Mouse (Mus musculus): ENCODE measurements around the gene Zfp865. TPM values are rescaled to one million over a fixed set of nuclear protein-coding genes. Genes with fewer than 3 reads are reported as not detected.
A peak's percentile ranks its signal among the peaks of the same experiment; 100 is the strongest.
"Not testable (repeated sequence)": the region's sequence is repeated elsewhere in the genome, so short reads cannot be mapped to it uniquely, and the experiment has no call there.

The Zfp865 gene
- polyA plus RNA-seq, 1 experiment from 2014 or later = 8.6 TPM

- no peak overlapping the region for H3K27ac ChIP-seq (ENCODE audit: low read depth, low read length)
- peak; percentile 21 for DNase-seq (ENCODE audit: low spot score)
- no peak for ATAC-seq (ENCODE audit: low FRiP score)
- H3K9ac ChIP-seq (ENCODE audit: low read depth, low read length) = 0 out of 2 replicates have a peak overlapping the region, but pooled peaks have one; percentile 31
- H3K4me3 ChIP-seq (ENCODE audit: low read depth, low read length) = peak overlapping the region; percentile 67
- 44% methylated on average over 59 of the region's 59 CpGs for WGBS
- peak overlapping the region; percentile 71 for H3K4me2 ChIP-seq (replicated peaks; ENCODE audit: low read depth, low read length)
- H3K36me3 ChIP-seq (ENCODE audit: control insufficient read depth, insufficient read depth, low read length) = peaks cover 3% of the 10 kb centered on the region; the same call in 1 of the 2 replicates
- no peaks in the 10 kb centered on the region for H3K9me3 ChIP-seq (ENCODE audit: control insufficient read depth, low read length)
- H3K27me3 ChIP-seq (ENCODE audit: control insufficient read depth, insufficient read depth, low read length) = peaks cover 19% of the 10 kb centered on the region
- peaks cover 18% of the 10 kb centered on the region; the same call in 1 of the 2 replicates for H3K4me1 ChIP-seq (replicated peaks; ENCODE audit: control insufficient read depth, insufficient read depth, low read length)
Observed at GRCm38 (mm10) chr7:4993999-4994788, 26.0 kb upstream of the Zfp865 start.

GRCm38 (mm10) chr7:4995268-4996002 is 24.7 kb upstream of the Zfp865 start:
- 9% methylated on average over 19 of the region's 19 CpGs for WGBS
- peak; percentile 18 for ATAC-seq (ENCODE audit: low FRiP score)

GRCm38 (mm10) chr7:4996003-4996895 is 23.9 kb upstream of the Zfp865 start, which contains the start of gene Zfp579:
Gene Zfp579 (minus strand): TSS chr7:4996158.
- Histone ChIP-seq H3K4me1 (replicated peaks; ENCODE audit: control insufficient read depth, insufficient read depth, low read length) (peaks cover 18% of the 10 kb centered on the region; the same call in 1 of the 2 replicates), H3K9me3 (ENCODE audit: control insufficient read depth, low read length) (no peaks in the 10 kb centered on the region), H3K27ac (ENCODE audit: low read depth, low read length) (peak within 1 kb of the TSS; percentile 59; the same call in 1 of the 2 replicates), H3K4me3 (ENCODE audit: low read depth, low read length) (peak within 1 kb of the TSS; percentile 67), H3K27me3 (ENCODE audit: control insufficient read depth, insufficient read depth, low read length) (peaks cover 19% of the 10 kb centered on the region), H3K36me3 (ENCODE audit: control insufficient read depth, insufficient read depth, low read length) (peaks cover 3% of the 10 kb centered on the region; the same call in 1 of the 2 replicates), H3K4me2 (replicated peaks; ENCODE audit: low read depth, low read length) (peak within 1 kb of the TSS; percentile 71), H3K9ac (ENCODE audit: low read depth, low read length) (peak within 1 kb of the TSS; percentile 87)
- ATAC-seq (ENCODE audit: low FRiP score) (peak; percentile 91), DNase-seq (ENCODE audit: low spot score) (peak; percentile 94)
- 13% methylated on average over 8 of the region's 26 CpGs for WGBS

More at GRCm38 (mm10) chr7:4995268-4996002, 24.7 kb upstream of the Zfp865 start:
- Histone ChIP-seq H3K36me3 (ENCODE audit: control insufficient read depth, insufficient read depth, low read length) (peaks cover 3% of the 10 kb centered on the region; the same call in 1 of the 2 replicates), H3K9me3 (ENCODE audit: control insufficient read depth, low read length) (no peaks in the 10 kb centered on the region), H3K4me3 (ENCODE audit: low read depth, low read length) (peak overlapping the region; percentile 67), H3K27ac (ENCODE audit: low read depth, low read length) (no peak overlapping the region), H3K27me3 (ENCODE audit: control insufficient read depth, insufficient read depth, low read length) (peaks cover 19% of the 10 kb centered on the region), H3K4me2 (replicated peaks; ENCODE audit: low read depth, low read length) (peak overlapping the region; percentile 71), H3K4me1 (replicated peaks; ENCODE audit: control insufficient read depth, insufficient read depth, low read length) (peaks cover 18% of the 10 kb centered on the region; the same call in 1 of the 2 replicates), H3K9ac (ENCODE audit: low read depth, low read length) (peak overlapping the region; percentile 87)
- DNase-seq (ENCODE audit: low spot score) = no peak

DNA sequence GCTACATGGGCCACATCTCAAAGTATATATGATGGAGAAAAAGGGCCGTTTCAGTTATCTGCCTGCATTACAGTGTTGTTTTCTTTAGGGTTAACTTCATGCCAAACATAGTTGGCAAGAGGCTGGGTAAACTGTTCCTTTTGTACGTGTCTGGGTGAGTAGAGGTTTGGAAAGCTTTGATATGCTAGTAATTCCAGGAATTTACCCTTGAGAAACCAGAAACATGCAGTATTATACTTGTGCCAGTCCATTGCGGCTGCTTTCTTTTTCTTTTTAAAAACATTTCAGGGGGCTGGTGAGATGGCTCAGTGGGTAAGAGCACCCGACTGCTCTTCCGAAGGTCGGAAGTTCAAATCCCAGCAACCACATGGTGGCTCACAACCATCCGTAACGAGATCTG is 23.2 kb upstream of the Zfp865 start:
- ATAC-seq (ENCODE audit: low FRiP score) (no peak), DNase-seq (ENCODE audit: low spot score) (no peak)
- Histone ChIP-seq H3K9me3 (ENCODE audit: control insufficient read depth, low read length) (no peaks in the 10 kb centered on the region), H3K36me3 (ENCODE audit: control insufficient read depth, insufficient read depth, low read length) (no peaks in the 10 kb centered on the region), H3K4me3 (ENCODE audit: low read depth, low read length) (peak overlapping the region; percentile 67), H3K4me1 (replicated peaks; ENCODE audit: control insufficient read depth, insufficient read depth, low read length) (peaks cover 18% of the 10 kb centered on the region; the same call in 1 of the 2 replicates), H3K27ac (ENCODE audit: low read depth, low read length) (no peak overlapping the region), H3K27me3 (ENCODE audit: control insufficient read depth, insufficient read depth, low read length) (peaks cover 19% of the 10 kb centered on the region), H3K4me2 (replicated peaks; ENCODE audit: low read depth, low read length) (peak overlapping the region; percentile 71), H3K9ac (ENCODE audit: low read depth, low read length) (peak overlapping the region; percentile 87; the same call in 1 of the 2 replicates)
- WGBS = 74% methylated on average over 6 of the region's 8 CpGs

- Histone ChIP-seq H3K4me2 (replicated peaks; ENCODE audit: low read depth, low read length) (no peak overlapping the region), H3K9me3 (ENCODE audit: control insufficient read depth, low read length) (no peaks in the 10 kb centered on the region), H3K9ac (ENCODE audit: low read depth, low read length) (no peak overlapping the region), H3K4me3 (ENCODE audit: low read depth, low read length) (no peak overlapping the region), H3K27ac (ENCODE audit: low read depth, low read length) (no peak overlapping the region), H3K27me3 (ENCODE audit: control insufficient read depth, insufficient read depth, low read length) (peaks cover 2% of the 10 kb centered on the region; the same call in 1 of the 2 replicates), H3K4me1 (replicated peaks; ENCODE audit: control insufficient read depth, insufficient read depth, low read length) (0 out of 2 replicates have a peak, but pooled peaks cover 2% of the 10 kb centered on the region), H3K36me3 (ENCODE audit: control insufficient read depth, insufficient read depth, low read length) (no peaks in the 10 kb centered on the region)
- WGBS = 67% methylated on average over 2 of the region's 2 CpGs
- no peak for DNase-seq (ENCODE audit: low spot score)
- ATAC-seq (ENCODE audit: low FRiP score) = no peak
Observed at GRCm38 (mm10) chr7:4999876-5000275, 20.3 kb upstream of the Zfp865 start.

DNA sequence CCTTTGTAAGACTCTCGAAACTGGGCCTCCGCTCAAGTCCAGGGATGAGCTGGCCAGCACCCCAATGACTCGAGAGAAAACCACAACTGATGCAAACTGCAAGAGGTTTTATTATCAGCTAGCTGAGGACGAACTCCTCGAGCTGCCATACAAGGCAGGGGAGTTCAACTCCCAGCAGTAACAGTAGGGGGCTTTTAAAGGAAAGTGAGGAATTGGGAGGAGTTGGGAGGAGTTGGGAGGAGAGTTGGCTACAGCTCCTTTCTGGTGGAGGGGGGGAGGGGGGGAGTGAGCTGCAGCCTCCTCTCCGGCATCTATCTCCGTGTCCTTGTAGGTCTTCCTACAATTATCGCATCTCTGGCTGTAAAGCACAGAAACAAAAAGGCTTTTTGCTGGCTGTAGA is 17.3 kb upstream of the Zfp865 start:
- H3K4me1 ChIP-seq (replicated peaks; ENCODE audit: control insufficient read depth, insufficient read depth, low read length); H3K4me2 ChIP-seq (replicated peaks; ENCODE audit: low read depth, low read length); H3K9me3 ChIP-seq (ENCODE audit: control insufficient read depth, low read length); H3K4me3 ChIP-seq (ENCODE audit: low read depth, low read length); H3K27me3 ChIP-seq (ENCODE audit: control insufficient read depth, insufficient read depth, low read length); H3K9ac ChIP-seq (ENCODE audit: low read depth, low read length); H3K36me3 ChIP-seq (ENCODE audit: control insufficient read depth, insufficient read depth, low read length); DNase-seq (ENCODE audit: low spot score); ATAC-seq (ENCODE audit: low FRiP score); H3K27ac ChIP-seq (ENCODE audit: low read depth, low read length): not testable (repeated sequence)
- WGBS = 74% methylated on average over 8 of the region's 8 CpGs

GRCm38 (mm10) chr7:5008229-5008628 is 11.9 kb upstream of the Zfp865 start:
- no peaks in the 10 kb centered on the region for H3K4me1 ChIP-seq (replicated peaks; ENCODE audit: control insufficient read depth, insufficient read depth, low read length)
- H3K4me2 ChIP-seq (replicated peaks; ENCODE audit: low read depth, low read length) = no peak overlapping the region
- H3K4me3 ChIP-seq (ENCODE audit: low read depth, low read length) = no peak overlapping the region
- H3K9me3 ChIP-seq (ENCODE audit: control insufficient read depth, low read length) = no peaks in the 10 kb centered on the region
- no peak overlapping the region for H3K27ac ChIP-seq (ENCODE audit: low read depth, low read length)
- ATAC-seq (ENCODE audit: low FRiP score) (no peak), DNase-seq (ENCODE audit: low spot score) (no peak)
- H3K27me3 ChIP-seq (ENCODE audit: control insufficient read depth, insufficient read depth, low read length) = no peaks in the 10 kb centered on the region
- H3K9ac ChIP-seq (ENCODE audit: low read depth, low read length) = no peak overlapping the region
- WGBS = 95% methylated on average over 26 of the region's 26 CpGs
- H3K36me3 ChIP-seq (ENCODE audit: control insufficient read depth, insufficient read depth, low read length) = peaks cover 30% of the 10 kb centered on the region
